Mouse (Mus musculus) gastrocnemius, postnatal 25 days (tissue): Measurements from ENCODE around the gene 0610009B22Rik. TPM values are rescaled to one million over a fixed set of nuclear protein-coding genes. Genes with fewer than 3 reads are reported as not detected.
"Not testable (repeated sequence)": the region's sequence is repeated elsewhere in the genome, so short reads cannot be mapped to it uniquely, and the experiment has no call there.

Experiments used
- DNase-seq: peaks from one replicate; pipeline ENCODE4 v3.0.0; 2022
- long read RNA-seq, 2 experiments: library from polyadenylated mRNA; stranded (forward); transcript quantifications; one replicate each; pipeline ENCODE4 v2.0.0; 2021
- total RNA-seq, 2 experiments: library from RNA; stranded (reverse); gene quantifications; 1 replicate in 1 of 2; 2 replicates in 1 of 2; pipeline ENCODE4 v1.2.3; 2021

The 0610009B22Rik gene
- total RNA-seq = 10 to 100 TPM; 30.6 to 31.5 TPM
- long read RNA-seq, experiment 1, transcript 0610009B22Rik-201 (2 exons, 813 nt) = major isoform, 87 of 94 reads
- long read RNA-seq, experiment 1, partial matches to known transcripts = 0 of 94 reads
- long read RNA-seq, experiment 1, other reads (novel, unspliced or antisense) = 7 of 94 reads
- long read RNA-seq, experiment 2, transcript 0610009B22Rik-201 (2 exons, 813 nt) = major isoform, 48 of 50 reads
- long read RNA-seq, experiment 2, partial matches to known transcripts = 1 of 50 reads
- long read RNA-seq, experiment 2, other reads (novel, unspliced or antisense) = 1 of 50 reads

GRCm38 (mm10) chr11:51688330-51689328 lies at the start of gene 0610009B22Rik:
Gene 0610009B22Rik, minus strand, starts transcription at chr11:51688874.
- peak; percentile 100 for DNase-seq

- DNase-seq = not testable (repeated sequence)
Observed at GRCm38 (mm10) chr11:51734218-51734617, 45.5 kb upstream of the 0610009B22Rik start.

GRCm38 (mm10) chr11:51732883-51733282 lies 44.2 kb upstream of the 0610009B22Rik start:
- no peak for DNase-seq

GRCm38 (mm10) chr11:51721066-51721465 lies 32.4 kb upstream of the 0610009B22Rik start:
- DNase-seq = no peak

GRCm38 (mm10) chr11:51707080-51707479 lies 18.4 kb upstream of the 0610009B22Rik start:
- DNase-seq = no peak

- DNase-seq = no peak
Observed at GRCm38 (mm10) chr11:51706451-51706850, 17.8 kb upstream of the 0610009B22Rik start.

GRCm38 (mm10) chr11:51703379-51703998 lies 14.8 kb upstream of the 0610009B22Rik start:
- no peak for DNase-seq

- no peak for DNase-seq
Observed at GRCm38 (mm10) chr11:51702831-51703230, 14.2 kb upstream of the 0610009B22Rik start.

GRCm38 (mm10) chr11:51694984-51695383 lies 6.3 kb upstream of the 0610009B22Rik start:
- no peak for DNase-seq

- not testable (repeated sequence) for DNase-seq
Observed at GRCm38 (mm10) chr11:51690597-51690996, 1.9 kb upstream of the 0610009B22Rik start.

GRCm38 (mm10) chr11:51689343-51689742 lies 669 bp upstream of the 0610009B22Rik start:
- DNase-seq = no peak

GRCm38 (mm10) chr11:51681976-51682374 lies 6.7 kb downstream of the 0610009B22Rik start:
- DNase-seq = no peak

- DNase-seq = peak; percentile 64
Observed at GRCm38 (mm10) chr11:51681324-51681975, 7.2 kb downstream of the 0610009B22Rik start.

GRCm38 (mm10) chr11:51679466-51679865 lies 9.2 kb downstream of the 0610009B22Rik start:
- DNase-seq = no peak

- DNase-seq = no peak
Observed at GRCm38 (mm10) chr11:51677737-51678418, 10.8 kb downstream of the 0610009B22Rik start.

GRCm38 (mm10) chr11:51675386-51675785 lies 13.3 kb downstream of the 0610009B22Rik start:
- no peak for DNase-seq

GRCm38 (mm10) chr11:51673291-51673690 lies 15.4 kb downstream of the 0610009B22Rik start:
- no peak for DNase-seq

GRCm38 (mm10) chr11:51671376-51671775 lies 17.3 kb downstream of the 0610009B22Rik start:
- DNase-seq = no peak

- no peak for DNase-seq
Observed at GRCm38 (mm10) chr11:51670846-51671245, 17.8 kb downstream of the 0610009B22Rik start.

GRCm38 (mm10) chr11:51664747-51665146 lies 23.9 kb downstream of the 0610009B22Rik start:
- not testable (repeated sequence) for DNase-seq

- no peak for DNase-seq
Observed at GRCm38 (mm10) chr11:51662632-51663031, 26.0 kb downstream of the 0610009B22Rik start.
